Mouse (Mus musculus) hindbrain, embryonic 14.5 days (tissue): ENCODE results near the gene C1qtnf6. TPM values are rescaled to one million over a fixed set of nuclear protein-coding genes. Genes with fewer than 3 reads are reported as not detected.
A peak's percentile ranks its signal among the peaks of the same experiment; 100 is the strongest.

Experiments used
- ATAC-seq: fragments of 200-750 bp; cut with Nextera tagmentation; 2 replicates; pipeline ENCODE4 v1.8.0; 2017; ENCODE audit warnings: moderate number of reproducible peaks, mild to moderate bottlenecking, moderate TSS enrichment, moderate library complexity; ENCODE audit not compliant: low FRiP score
- DNase-seq: peaks from one replicate; pipeline ENCODE4 v3.0.0-alpha.2; 2015; ENCODE audit warnings: low spot score
- H3K27ac ChIP-seq: fragments of 300-500 bp; sonication (generic); 2 replicates; pipeline ENCODE4 v1.5.1; 2014; ENCODE audit warnings: mild to moderate bottlenecking, moderate library complexity
- H3K27me3 ChIP-seq: fragments of 300-500 bp; sonication (generic); 2 replicates; pipeline ENCODE4 v1.6.1; 2014; ENCODE audit warnings: mild to moderate bottlenecking, low read length, mixed read lengths; ENCODE audit not compliant: control insufficient read depth, insufficient read depth
- H3K36me3 ChIP-seq: fragments of 300-500 bp; sonication (generic); replicated peaks from 2 replicates; pipeline ENCODE4 v1.6.1; 2014; ENCODE audit not compliant: control insufficient read depth, insufficient read depth
- H3K4me1 ChIP-seq: fragments of 300-500 bp; sonication (generic); replicated peaks from 2 replicates; pipeline ENCODE4 v1.6.1; 2014; ENCODE audit warnings: antibody characterized with exemption, low read length, mixed read lengths; ENCODE audit not compliant: control insufficient read depth, insufficient read depth
- H3K4me2 ChIP-seq: fragments of 300-500 bp; sonication (generic); replicated peaks from 2 replicates; pipeline ENCODE4 v1.6.1; 2014; ENCODE audit warnings: mild to moderate bottlenecking, moderate library complexity
- H3K4me3 ChIP-seq: fragments of 300-500 bp; sonication (generic); replicated peaks from 2 replicates; pipeline ENCODE4 v1.5.1; 2014; ENCODE audit warnings: mild to moderate bottlenecking, low read length
- H3K9ac ChIP-seq: fragments of 300-500 bp; sonication (generic); 2 replicates; pipeline ENCODE4 v1.6.1; 2014
- H3K9me3 ChIP-seq: fragments of 300-500 bp; sonication (generic); 2 replicates; pipeline ENCODE4 v1.6.1; 2016; ENCODE audit warnings: low read length; ENCODE audit not compliant: control insufficient read depth
- WGBS: fragments of 180-500 bp; shearing (Covaris S2); extraction: QIAGEN DNeasy Blood & Tissue Kit; methylation state at CpG from one replicate; pipeline ENCODE4 v1.1.7; 2014; 5-methylcytosine and 5-hydroxymethylcytosine counted together
- polyA plus RNA-seq: library from polyadenylated mRNA; unstranded; fragments of >200 nt; fragmentation: Nextera tagmentation; extraction: Ambion mirVana; gene quantifications from 2 replicates; pipeline ENCODE4 v1.2.1, GENCODE M21; 2014

Gene C1qtnf6
- polyA plus RNA-seq, 1 experiment from 2014 or later, result 9.5 TPM

- no peak for ATAC-seq
- Histone ChIP-seq H3K27me3 (no peaks in the 10 kb centered on the region), H3K4me1 (no peaks in the 10 kb centered on the region), H3K27ac (no peak overlapping the region), H3K9me3 (no peaks in the 10 kb centered on the region), H3K4me2 (no peak overlapping the region), H3K36me3 (no peaks in the 10 kb centered on the region), H3K9ac (no peak overlapping the region), H3K4me3 (no peak overlapping the region)
- DNase-seq, result no peak
- WGBS, result 54% methylated on average over 9 of the region's 9 CpGs
Observed at GRCm38 (mm10) chr15:78481448-78482000, 49.7 kb downstream of the C1qtnf6 start.

GRCm38 (mm10) chr15:78480991-78481390, 50.2 kb downstream of the C1qtnf6 start:
- ATAC-seq (no peak), DNase-seq (no peak)
- no peak overlapping the region for H3K9ac ChIP-seq
- no peaks in the 10 kb centered on the region for H3K27me3 ChIP-seq
- no peak overlapping the region for H3K27ac ChIP-seq
- H3K4me2 ChIP-seq, result no peak overlapping the region
- no peaks in the 10 kb centered on the region for H3K9me3 ChIP-seq
- H3K36me3 ChIP-seq, result no peaks in the 10 kb centered on the region
- WGBS, result 83% methylated on average over 2 of the region's 2 CpGs
- no peaks in the 10 kb centered on the region for H3K4me1 ChIP-seq
- no peak overlapping the region for H3K4me3 ChIP-seq

GRCm38 (mm10) chr15:78480111-78480510, 51.1 kb downstream of the C1qtnf6 start:
- Histone ChIP-seq H3K4me1 (no peaks in the 10 kb centered on the region), H3K4me2 (no peak overlapping the region), H3K36me3 (no peaks in the 10 kb centered on the region), H3K9me3 (no peaks in the 10 kb centered on the region), H3K27me3 (no peaks in the 10 kb centered on the region), H3K9ac (no peak overlapping the region), H3K4me3 (no peak overlapping the region), H3K27ac (no peak overlapping the region)
- 72% methylated on average over 7 of the region's 7 CpGs for WGBS
- ATAC-seq, result peak; percentile 24; the same call in 1 of the 2 replicates
- no peak for DNase-seq

GRCm38 (mm10) chr15:78479470-78479869, 51.7 kb downstream of the C1qtnf6 start:
- Histone ChIP-seq H3K4me3 (no peak overlapping the region), H3K36me3 (no peaks in the 10 kb centered on the region), H3K4me2 (no peak overlapping the region), H3K9ac (no peak overlapping the region), H3K27me3 (no peaks in the 10 kb centered on the region), H3K4me1 (no peaks in the 10 kb centered on the region), H3K27ac (no peak overlapping the region), H3K9me3 (no peaks in the 10 kb centered on the region)
- DNase-seq, result no peak
- WGBS, result 84% methylated on average over 5 of the region's 5 CpGs
- ATAC-seq, result no peak

GRCm38 (mm10) chr15:78478073-78478472, 53.1 kb downstream of the C1qtnf6 start:
- H3K27me3 ChIP-seq, result no peaks in the 10 kb centered on the region

GRCm38 (mm10) chr15:78476878-78477277, 54.3 kb downstream of the C1qtnf6 start:
- no peak overlapping the region for H3K4me3 ChIP-seq
- no peak overlapping the region for H3K4me2 ChIP-seq
- no peaks in the 10 kb centered on the region for H3K9me3 ChIP-seq
- WGBS, result 90% methylated on average over 1 of the region's 1 CpGs
- no peaks in the 10 kb centered on the region for H3K4me1 ChIP-seq
- no peak for ATAC-seq
- no peak overlapping the region for H3K27ac ChIP-seq
- H3K27me3 ChIP-seq, result no peaks in the 10 kb centered on the region
- no peak for DNase-seq
- no peak overlapping the region for H3K9ac ChIP-seq
- no peaks in the 10 kb centered on the region for H3K36me3 ChIP-seq

More at GRCm38 (mm10) chr15:78478073-78478472, 53.1 kb downstream of the C1qtnf6 start:
- Histone ChIP-seq H3K9ac (no peak overlapping the region), H3K27ac (no peak overlapping the region), H3K9me3 (no peaks in the 10 kb centered on the region), H3K4me1 (no peaks in the 10 kb centered on the region), H3K4me3 (no peak overlapping the region), H3K4me2 (no peak overlapping the region), H3K36me3 (no peaks in the 10 kb centered on the region)
- ATAC-seq, result no peak
- no peak for DNase-seq
- WGBS, result 86% methylated on average over 4 of the region's 4 CpGs

- no peak for DNase-seq
- no peak for ATAC-seq
- H3K27ac ChIP-seq, result no peak overlapping the region
- H3K36me3 ChIP-seq, result no peaks in the 10 kb centered on the region
- no peaks in the 10 kb centered on the region for H3K4me1 ChIP-seq
- no peak overlapping the region for H3K4me2 ChIP-seq
- WGBS, result 68% methylated on average over 3 of the region's 3 CpGs
- H3K9me3 ChIP-seq, result no peaks in the 10 kb centered on the region
- no peak overlapping the region for H3K9ac ChIP-seq
- no peaks in the 10 kb centered on the region for H3K27me3 ChIP-seq
- H3K4me3 ChIP-seq, result no peak overlapping the region
Observed at GRCm38 (mm10) chr15:78475604-78476031, 55.6 kb downstream of the C1qtnf6 start.

GRCm38 (mm10) chr15:78473442-78473841, 57.8 kb downstream of the C1qtnf6 start:
- H3K4me1 ChIP-seq, result no peaks in the 10 kb centered on the region
- H3K9me3 ChIP-seq, result no peaks in the 10 kb centered on the region
- H3K4me2 ChIP-seq, result no peak overlapping the region
- no peak for ATAC-seq
- H3K27me3 ChIP-seq, result no peaks in the 10 kb centered on the region
- H3K9ac ChIP-seq, result no peak overlapping the region
- H3K27ac ChIP-seq, result no peak overlapping the region
- WGBS, result 79% methylated on average over 6 of the region's 6 CpGs
- no peak for DNase-seq
- no peaks in the 10 kb centered on the region for H3K36me3 ChIP-seq
- no peak overlapping the region for H3K4me3 ChIP-seq
